Mouse (Mus musculus): Measurements from ENCODE around the gene Btbd35f30.
"Not testable (repeated sequence)": the region's sequence is repeated elsewhere in the genome, so short reads cannot be mapped to it uniquely, and the experiment has no call there.

Gene Btbd35f30

DNA sequence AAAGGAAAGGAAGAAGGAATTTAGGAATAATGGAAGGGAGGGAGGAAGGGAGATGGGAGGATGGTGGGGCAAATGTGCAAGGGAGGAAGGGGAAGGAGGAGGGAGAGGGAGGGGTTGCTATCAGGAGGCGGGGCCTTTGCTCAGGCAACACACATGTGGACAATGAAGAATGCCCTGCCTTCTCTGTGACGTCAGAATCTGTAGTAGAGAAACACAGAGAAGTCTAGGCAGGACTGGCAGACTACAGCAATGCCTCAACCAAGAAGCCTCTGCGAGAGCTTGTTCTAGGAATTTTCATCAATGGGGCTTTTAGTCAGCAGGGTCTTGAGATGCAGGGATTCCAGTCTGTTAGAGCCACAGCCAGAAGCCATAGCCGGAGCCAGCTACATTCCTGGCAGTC is at the start of gene Btbd35f30:
Gene Btbd35f30 (plus strand): TSS at position 301 of the 400 bp plus-strand sequence.
- DNase-seq (ENCODE audit: low spot score) = not testable (repeated sequence)

DNA sequence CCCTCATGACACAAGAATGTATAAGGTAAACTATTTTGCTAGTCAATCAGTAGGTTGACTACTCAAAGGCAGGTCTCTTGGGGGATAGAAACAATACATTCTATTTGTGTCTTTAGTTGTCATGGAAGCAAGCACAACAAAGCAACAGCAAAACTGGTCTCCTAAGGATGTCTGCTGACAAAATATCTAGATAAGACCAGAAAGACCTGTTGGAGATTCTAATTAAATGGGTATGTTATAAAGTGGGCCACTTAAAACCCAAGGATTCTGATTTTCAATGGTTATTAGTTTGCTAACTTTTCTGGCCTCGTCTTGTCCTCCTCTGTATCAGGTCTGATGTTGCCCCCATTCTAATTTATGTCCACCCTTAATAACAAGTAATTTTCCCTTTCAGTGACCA is 47.0 kb downstream of the Btbd35f30 start, which contains the start of gene Gm21789:
Gene Gm21789 (plus strand): TSS at position 301 of the 400 bp plus-strand sequence.
- DNase-seq (ENCODE audit: low spot score) = not testable (repeated sequence)

Data from spleen, adult 12 weeks (tissue).